Mouse (Mus musculus) lung, adult 2 months (tissue): ENCODE data around the gene Rad23a.

Source experiments
- CTCF ChIP-seq: fragments of 200-500 bp; IDR thresholded peaks from 2 replicates; pipeline ENCODE4 v1.5.1; 2011; ENCODE audit warnings: mild to moderate bottlenecking, low read length, control low read depth; ENCODE audit not compliant: insufficient read depth
- POLR2A ChIP-seq: fragments of 200-500 bp; IDR thresholded peaks from 2 replicates; pipeline ENCODE4 v1.6.1; 2011; ENCODE audit warnings: low read depth, mild to moderate bottlenecking, control low read depth, low read length, borderline replicate concordance; ENCODE audit errors: extremely low read depth

DNA sequence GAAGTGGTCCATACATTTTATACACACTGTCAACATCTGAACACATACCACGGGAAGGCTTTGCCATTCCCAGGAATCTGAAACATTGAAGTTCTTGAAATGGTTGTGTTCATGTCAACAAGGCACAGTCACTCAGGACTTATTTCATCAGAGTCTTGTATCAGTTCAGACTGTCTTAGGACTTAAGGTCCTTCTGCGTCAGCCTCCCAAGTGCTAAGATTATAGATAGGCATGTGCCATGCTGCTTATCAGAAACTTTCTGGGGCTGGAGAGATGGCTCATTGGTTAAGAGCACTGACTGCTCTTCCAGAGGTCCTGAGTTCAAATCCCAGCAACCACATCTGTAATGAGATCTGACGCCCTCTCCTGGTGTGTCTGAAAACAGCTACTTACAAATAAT, 33.9 kb upstream of the Rad23a start:
- no peak for TF ChIP-seq CTCF
- TF ChIP-seq POLR2A = no peak
